Mouse (Mus musculus) erythroblast, adult 5-6 weeks (primary cell): Measurements from ENCODE around the gene Podxl. TPM values are rescaled to one million over a fixed set of nuclear protein-coding genes. Genes with fewer than 3 reads are reported as not detected.

Experiments
- ATAC-seq: replicated peaks from 2 replicates; pipeline ENCODE4 v1.8.0; 2016; ENCODE audit warnings: moderate number of reproducible peaks, mild to moderate bottlenecking, moderate TSS enrichment, inconsistent platforms; ENCODE audit not compliant: poor library complexity, low FRiP score, severe bottlenecking
- total RNA-seq, 2 experiments: library from RNA; stranded (forward) in 1 of 2; stranded (reverse) in 1 of 2; fragments of 150-400 nt in 1 of 2; fragments of 200-764, 138-1000 nt in 1 of 2; gene quantifications; 2 replicates each; pipeline versions ENCODE4 v1.2.3 to v1.2.4; 2015 to 2017; ENCODE audit warnings: low replicate concordance in 2 of 2

Gene Podxl
- total RNA-seq, 2 experiments from 2014 or later, result not detected

DNA sequence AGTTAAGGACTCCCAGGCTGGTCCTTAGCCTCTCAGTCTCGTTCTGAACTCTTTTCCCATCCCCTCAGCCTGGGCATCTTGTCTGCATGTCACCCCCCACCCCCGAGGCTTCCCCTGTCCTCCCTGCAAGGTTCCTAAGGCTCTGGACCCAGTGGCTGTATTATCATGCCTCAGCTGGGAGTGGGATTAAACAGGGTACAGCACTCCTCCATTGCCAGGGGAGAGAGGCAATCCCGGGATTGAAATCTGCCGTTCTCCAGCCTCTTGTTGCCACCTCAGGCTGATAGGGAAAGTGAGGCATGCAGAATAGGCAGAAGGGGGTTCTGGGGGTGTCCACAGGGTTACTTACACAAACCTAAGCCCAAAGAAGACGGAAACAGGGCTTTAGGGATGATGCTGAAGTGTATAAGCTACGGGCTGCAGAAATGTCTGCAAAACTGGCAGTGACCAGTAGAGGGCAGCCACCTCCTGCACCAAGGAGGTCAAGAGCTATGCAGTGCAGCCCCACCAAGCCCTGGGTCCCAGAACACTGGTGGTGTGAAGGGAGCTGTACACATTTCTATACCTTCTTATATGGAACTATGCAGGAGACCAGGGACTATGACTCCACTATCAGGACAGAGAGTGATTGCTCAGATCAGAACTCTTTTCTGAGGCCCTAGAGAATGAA lies 38.4 kb downstream of the Podxl start:
- peak; percentile 82 for ATAC-seq

- ATAC-seq, result no peak
Measured at GRCm38 (mm10) chr6:31524647-31525046, 39.1 kb downstream of the Podxl start.

DNA sequence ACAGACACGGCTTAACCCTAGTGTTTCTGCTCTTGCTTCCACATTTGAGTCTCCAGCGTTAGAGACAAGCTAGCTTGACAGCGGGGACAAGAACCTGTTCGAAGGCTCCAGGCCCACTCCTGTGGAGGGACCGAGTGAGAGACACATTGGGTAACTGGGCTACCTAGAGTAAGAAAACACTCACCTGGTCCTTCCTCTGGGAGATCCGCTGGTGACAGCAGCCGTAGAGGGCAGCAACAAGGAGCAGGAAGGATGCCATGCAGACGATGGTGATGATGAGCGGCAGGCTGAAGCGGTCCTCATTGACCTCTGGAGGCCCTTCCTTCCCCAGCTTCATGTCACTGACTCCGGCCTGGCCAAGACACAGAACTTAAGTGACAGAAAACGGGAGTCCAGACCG lies 39.7 kb downstream of the Podxl start:
- ATAC-seq, result no peak

GRCm38 (mm10) chr6:31523657-31524056 lies 40.1 kb downstream of the Podxl start:
- ATAC-seq, result no peak

DNA sequence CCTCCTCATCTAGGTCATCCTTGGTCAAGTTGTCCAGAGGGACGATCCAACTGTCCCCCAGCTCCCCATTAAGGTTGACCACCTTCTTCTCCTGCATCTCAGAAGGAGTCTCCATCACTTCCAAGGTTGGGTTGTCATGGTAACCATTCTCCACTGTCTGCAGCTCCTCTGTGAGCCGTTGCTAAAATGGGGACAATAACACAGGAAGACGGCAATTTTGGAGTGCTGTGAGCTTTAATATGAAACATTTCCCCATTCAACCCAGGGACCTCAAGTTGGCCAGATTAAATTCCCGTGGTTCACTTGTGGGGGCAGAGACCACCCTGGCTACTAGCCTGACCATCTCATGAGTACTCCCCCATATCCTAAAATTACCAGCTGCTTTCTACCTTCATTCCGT lies 40.7 kb downstream of the Podxl start:
- no peak for ATAC-seq

- no peak for ATAC-seq
Measured at GRCm38 (mm10) chr6:31522478-31522877, 41.3 kb downstream of the Podxl start.

- no peak for ATAC-seq
Measured at GRCm38 (mm10) chr6:31521491-31522355, 42.1 kb downstream of the Podxl start.

DNA sequence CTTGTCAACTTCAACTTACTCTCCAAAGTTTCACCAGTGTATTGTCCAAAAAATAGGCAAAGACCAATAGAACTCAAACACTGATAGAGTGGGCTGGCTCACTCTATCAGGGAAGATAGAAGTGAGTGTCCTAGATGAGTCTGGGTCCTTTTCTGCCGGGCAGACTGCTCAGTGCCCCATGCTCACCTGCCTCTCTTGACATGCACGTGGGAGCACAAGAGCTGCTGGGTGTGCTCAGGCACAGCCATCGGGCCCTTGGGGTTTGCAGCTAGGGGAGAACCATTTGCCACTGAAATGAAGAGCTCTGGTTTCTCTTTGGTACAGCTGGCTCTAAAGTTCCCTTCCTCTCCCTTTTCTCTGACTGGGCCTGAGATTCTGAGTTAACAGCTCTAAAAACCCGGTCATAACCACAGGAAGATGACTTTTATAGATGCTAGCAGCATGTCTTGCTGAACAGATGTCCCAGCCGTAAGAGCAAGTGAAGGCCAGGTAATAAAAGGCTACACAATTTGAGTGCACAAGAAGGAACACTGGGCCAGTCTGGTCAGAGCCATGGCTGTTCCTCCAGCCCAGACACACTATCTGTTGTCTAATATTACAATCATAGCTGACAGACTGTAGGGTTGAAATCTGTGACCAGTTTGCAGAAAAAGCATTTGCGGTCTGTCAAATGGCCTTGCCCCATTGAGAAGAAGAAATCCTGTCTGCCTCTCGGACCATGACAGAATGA lies 43.1 kb downstream of the Podxl start:
- ATAC-seq, result no peak

- ATAC-seq, result peak; percentile 91
Measured at GRCm38 (mm10) chr6:31519001-31519471, 44.7 kb downstream of the Podxl start.

DNA sequence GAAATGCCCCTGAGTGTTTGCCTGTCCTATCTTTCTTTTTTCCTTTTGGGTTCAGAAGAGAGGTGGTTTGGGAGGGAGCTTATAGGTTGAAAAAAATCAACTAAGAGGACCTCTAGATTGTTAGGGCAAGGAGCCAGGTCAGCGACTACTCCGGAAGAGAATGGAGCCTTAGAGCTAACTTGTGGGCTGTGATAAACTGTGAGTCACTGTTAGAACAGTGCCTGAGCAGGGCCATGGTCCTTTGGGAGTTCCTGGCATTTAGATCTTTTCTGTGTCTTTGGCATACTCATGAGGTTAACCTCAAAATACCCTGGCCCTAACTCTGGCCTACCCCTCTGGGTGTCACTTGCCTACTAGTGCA lies 45.5 kb downstream of the Podxl start:
- ATAC-seq, result no peak; the same call in 1 of the 2 replicates

- no peak for ATAC-seq
Measured at GRCm38 (mm10) chr6:31517681-31518337, 46.0 kb downstream of the Podxl start.

GRCm38 (mm10) chr6:31513726-31514125 lies 50.1 kb downstream of the Podxl start:
- ATAC-seq, result no peak

- no peak for ATAC-seq
Measured at GRCm38 (mm10) chr6:31502614-31503013, 61.2 kb downstream of the Podxl start.

DNA sequence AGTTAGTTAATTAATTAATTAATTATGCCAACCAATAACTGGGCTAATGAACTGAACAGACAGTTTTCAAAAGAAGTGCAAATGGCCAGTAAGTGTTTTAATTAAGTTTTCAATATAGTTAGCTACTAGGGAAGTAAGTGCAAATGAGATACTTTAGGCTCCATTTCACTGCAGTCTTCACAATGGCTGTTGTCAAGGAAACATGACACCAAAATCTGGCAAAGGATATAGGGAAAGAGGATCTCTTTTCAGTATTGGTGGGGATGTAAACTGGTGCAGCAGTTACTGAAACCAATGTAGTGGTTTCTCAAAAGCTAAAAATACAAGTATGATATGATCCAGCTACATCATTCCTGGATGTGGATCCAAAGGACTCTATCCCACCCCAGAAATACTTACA lies 63.1 kb downstream of the Podxl start:
- no peak for ATAC-seq

GRCm38 (mm10) chr6:31500260-31500659 lies 63.5 kb downstream of the Podxl start:
- ATAC-seq, result no peak

GRCm38 (mm10) chr6:31499836-31500235 lies 63.9 kb downstream of the Podxl start:
- no peak for ATAC-seq

DNA sequence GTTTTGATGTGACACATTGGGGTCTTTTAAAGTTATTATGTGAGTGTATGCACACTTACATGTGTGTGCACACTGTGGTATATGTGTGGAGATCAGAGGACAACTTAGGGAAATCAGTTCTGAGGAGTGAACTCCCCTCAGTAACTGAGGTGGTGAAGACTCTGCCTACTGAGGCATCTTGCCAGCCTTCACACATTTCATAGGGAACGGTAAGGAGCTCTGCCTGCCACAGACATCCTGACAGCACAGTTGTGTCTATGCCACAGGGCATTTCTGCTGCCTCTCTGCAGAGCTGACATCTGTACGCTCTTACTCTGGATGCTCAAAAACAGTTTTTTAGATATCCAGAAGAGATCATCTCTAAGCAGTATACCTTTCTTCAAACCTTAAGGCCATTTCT lies 67.6 kb downstream of the Podxl start:
- ATAC-seq, result no peak

DNA sequence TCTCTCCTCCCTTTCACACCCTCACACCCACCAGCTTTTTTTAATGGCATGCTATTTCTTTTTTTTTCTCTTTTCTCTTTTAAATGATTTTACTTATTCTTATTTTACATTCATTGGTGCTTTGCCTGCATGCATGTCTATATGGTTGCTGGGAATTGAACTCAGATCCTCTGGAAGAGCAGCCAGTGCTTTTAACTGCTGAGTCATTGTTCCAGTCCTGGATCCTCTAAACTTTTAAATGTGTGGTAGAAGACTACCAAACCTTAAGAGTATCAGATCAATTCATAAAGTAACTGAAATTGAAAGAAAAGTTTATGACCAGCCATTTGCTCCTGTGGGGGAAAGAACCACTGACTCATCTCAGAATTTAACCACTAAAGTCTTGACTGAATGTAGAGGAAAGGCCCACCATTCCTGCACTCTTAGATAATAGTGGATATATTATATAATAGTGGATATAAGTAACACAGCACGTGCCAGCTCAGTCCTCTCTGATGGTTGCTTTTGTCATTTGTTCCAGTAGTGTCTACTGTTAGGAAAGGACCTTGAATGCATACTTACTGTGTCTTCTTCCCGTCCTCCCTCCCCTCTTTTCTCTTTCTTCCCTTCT lies 68.6 kb downstream of the Podxl start:
- ATAC-seq, result no peak

DNA sequence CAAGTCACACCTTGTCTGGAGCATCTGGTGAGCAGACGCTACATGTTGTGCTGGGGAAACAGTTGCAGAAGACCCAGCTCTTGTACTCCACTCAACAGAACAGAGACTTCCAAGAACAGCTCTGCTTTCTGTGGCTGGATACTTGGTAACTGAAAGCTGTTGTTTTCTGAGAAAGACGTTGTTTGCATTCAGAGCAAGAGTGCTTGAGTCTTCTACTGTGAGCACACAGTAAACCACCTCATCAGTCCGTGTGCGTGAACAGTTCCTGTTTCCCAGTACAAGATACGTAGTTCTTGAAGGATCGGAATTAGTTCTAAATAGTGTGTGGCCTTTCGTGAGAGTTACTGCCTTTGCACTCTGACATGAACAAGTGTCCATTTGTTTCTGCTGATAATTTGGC lies 73.8 kb downstream of the Podxl start:
- ATAC-seq, result no peak

DNA sequence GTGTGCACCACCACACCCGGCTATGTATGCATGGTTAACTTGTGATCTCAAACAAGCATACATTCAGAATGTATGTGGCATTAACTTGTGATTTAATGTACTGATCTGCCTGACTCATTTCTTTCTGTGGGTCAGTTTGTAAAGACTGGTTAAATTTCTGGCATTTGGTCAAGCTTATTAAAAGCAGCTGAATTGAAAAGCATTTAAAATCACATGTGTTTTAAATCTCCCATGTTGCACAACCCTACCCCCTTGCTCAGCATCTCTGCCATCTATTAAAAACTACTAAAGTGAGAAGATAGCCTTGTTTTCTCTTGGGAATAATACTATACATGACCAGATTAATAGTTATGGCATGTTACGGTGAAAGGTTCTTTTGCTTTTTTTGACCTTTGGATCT lies 77.2 kb downstream of the Podxl start:
- ATAC-seq, result no peak
